Mouse (Mus musculus): ENCODE measurements around the gene Ttc30a2. TPM values are rescaled to one million over a fixed set of nuclear protein-coding genes. Genes with fewer than 3 reads are reported as not detected.

Gene Ttc30a2
- total RNA-seq, 1 experiment = 0.36 TPM

- Histone ChIP-seq H3K4me1 (ENCODE audit: control insufficient read depth in 2 of 2, insufficient read depth in 2 of 2, low read length in 2 of 2, poor library complexity in 1 of 2) (peaks cover 11 to 19% of the 10 kb centered on the region in 2 experiments), H3K9me3 (ENCODE audit: control insufficient read depth, insufficient read depth, low read depth, low read length) (no peaks in the 10 kb centered on the region), H3K27ac (ENCODE audit: insufficient read depth, low read depth, low read length, poor library complexity, severe bottlenecking) (no peak overlapping the region), H3K4me3 (ENCODE audit: insufficient read depth in 1 of 2, low read depth in 1 of 2, low read length in 2 of 2, poor library complexity in 1 of 2, severe bottlenecking in 1 of 2) (no peak overlapping the region), H3K9ac (ENCODE audit: insufficient read depth, low read depth, low read length, poor library complexity, severe bottlenecking) (no peak overlapping the region), H3K36me3 (ENCODE audit: control insufficient read depth, insufficient read depth, low read length, poor library complexity, severe bottlenecking) (no peaks in the 10 kb centered on the region)
- no peak for TF ChIP-seq CHD2 (IDR thresholded peaks at IDR 0.05; ENCODE audit: low read depth, low read length)
- no peak for TF ChIP-seq ZNF384 (IDR thresholded peaks at IDR 0.05; ENCODE audit: low read depth, low read length)
- no peak for TF ChIP-seq MAFK (IDR thresholded peaks at IDR 0.05; ENCODE audit: insufficient read depth, low read depth, low read length)
- TF ChIP-seq HCFC1 (IDR thresholded peaks at IDR 0.05; ENCODE audit: borderline replicate concordance, insufficient read depth, low read length) = no peak
- TF ChIP-seq ZC3H11A (IDR thresholded peaks at IDR 0.05; ENCODE audit: borderline replicate concordance, low read depth, low read length) = no peak
- no peak for DNase-seq (ENCODE audit: low read depth, low spot score)
- in situ Hi-C loops (cut with MboI; ENCODE audit: low sequenced_read_pairs in 2 of 2, unreplicated experiment in 2 of 2) = loop anchor here (10.0 to 25.0 kb wide), 2 partner anchors 179 to 351 kb away; no protein-coding TSS in a partner anchor
Measured at GRCm38 (mm10) chr2:75963211-75963840, 14.6 kb downstream of the Ttc30a2 start.

GRCm38 (mm10) chr2:75960366-75961330, 17.3 kb downstream of the Ttc30a2 start:
- in situ Hi-C loops (cut with MboI; ENCODE audit: low sequenced_read_pairs in 2 of 2, unreplicated experiment in 2 of 2) = loop anchor here (10.0 to 25.0 kb wide), 2 partner anchors 176 to 348 kb away; no protein-coding TSS in a partner anchor
- no peaks in the 10 kb centered on the region for H3K36me3 ChIP-seq (ENCODE audit: control insufficient read depth, insufficient read depth, low read length, poor library complexity, severe bottlenecking)
- TF ChIP-seq ZC3H11A (IDR thresholded peaks at IDR 0.05; ENCODE audit: borderline replicate concordance, low read depth, low read length) (no peak), ZNF384 (IDR thresholded peaks at IDR 0.05; ENCODE audit: low read depth, low read length) (no peak), HCFC1 (IDR thresholded peaks at IDR 0.05; ENCODE audit: borderline replicate concordance, insufficient read depth, low read length) (no peak), CHD2 (IDR thresholded peaks at IDR 0.05; ENCODE audit: low read depth, low read length) (no peak), MAFK (IDR thresholded peaks at IDR 0.05; ENCODE audit: insufficient read depth, low read depth, low read length) (no peak)
- peaks cover 11 to 19% of the 10 kb centered on the region in 2 experiments for H3K4me1 ChIP-seq (ENCODE audit: control insufficient read depth in 2 of 2, insufficient read depth in 2 of 2, low read length in 2 of 2, poor library complexity in 1 of 2)
- H3K27ac ChIP-seq (ENCODE audit: insufficient read depth, low read depth, low read length, poor library complexity, severe bottlenecking) = peak overlapping the region; percentile 48; the same call in 1 of the 2 replicates
- H3K9me3 ChIP-seq (ENCODE audit: control insufficient read depth, insufficient read depth, low read depth, low read length) = no peaks in the 10 kb centered on the region
- no peak overlapping the region; the same call in 1 of the 2 replicates for H3K9ac ChIP-seq (ENCODE audit: insufficient read depth, low read depth, low read length, poor library complexity, severe bottlenecking)
- DNase-seq (ENCODE audit: low read depth, low spot score) = peak; percentile 77
- peak overlapping the region in 1 of 2 experiments; percentile 35; a peak in 2 of 4 replicates for H3K4me3 ChIP-seq (ENCODE audit: insufficient read depth in 1 of 2, low read depth in 1 of 2, low read length in 2 of 2, poor library complexity in 1 of 2, severe bottlenecking in 1 of 2)

- no peak for DNase-seq (ENCODE audit: low read depth, low spot score)
- Histone ChIP-seq H3K9me3 (ENCODE audit: control insufficient read depth, insufficient read depth, low read depth, low read length) (no peaks in the 10 kb centered on the region), H3K27ac (ENCODE audit: insufficient read depth, low read depth, low read length, poor library complexity, severe bottlenecking) (peak overlapping the region; percentile 2; the same call in 1 of the 2 replicates), H3K9ac (ENCODE audit: insufficient read depth, low read depth, low read length, poor library complexity, severe bottlenecking) (0 out of 2 replicates have a peak overlapping the region, but pooled peaks have one; percentile 1), H3K4me1 (ENCODE audit: control insufficient read depth in 2 of 2, insufficient read depth in 2 of 2, low read length in 2 of 2, poor library complexity in 1 of 2) (peaks cover 10 to 20% of the 10 kb centered on the region in 2 experiments), H3K36me3 (ENCODE audit: control insufficient read depth, insufficient read depth, low read length, poor library complexity, severe bottlenecking) (no peaks in the 10 kb centered on the region), H3K4me3 (ENCODE audit: insufficient read depth in 1 of 2, low read depth in 1 of 2, low read length in 2 of 2, poor library complexity in 1 of 2, severe bottlenecking in 1 of 2) (peak overlapping the region in 1 of 2 experiments; percentile 35; a peak in 2 of 4 replicates)
- in situ Hi-C loops (cut with MboI; ENCODE audit: low sequenced_read_pairs in 2 of 2, unreplicated experiment in 2 of 2) = loop anchor here (10.0 to 25.0 kb wide), 2 partner anchors 175 to 348 kb away; no protein-coding TSS in a partner anchor
- TF ChIP-seq HCFC1 (IDR thresholded peaks at IDR 0.05; ENCODE audit: borderline replicate concordance, insufficient read depth, low read length) (no peak), MAFK (IDR thresholded peaks at IDR 0.05; ENCODE audit: insufficient read depth, low read depth, low read length) (no peak), ZC3H11A (IDR thresholded peaks at IDR 0.05; ENCODE audit: borderline replicate concordance, low read depth, low read length) (no peak), CHD2 (IDR thresholded peaks at IDR 0.05; ENCODE audit: low read depth, low read length) (no peak), ZNF384 (IDR thresholded peaks at IDR 0.05; ENCODE audit: low read depth, low read length) (no peak; the same call in 1 of the 2 replicates)
Measured at GRCm38 (mm10) chr2:75959850-75960365, 18.1 kb downstream of the Ttc30a2 start.
